ENCODE assay signal across 9 mouse cellular contexts in genomic region chr7:141143112-141143511, GRCm38 (mm10). TPM values are rescaled to one million over a fixed set of nuclear protein-coding genes. Genes with fewer than 3 reads are reported as not detected.
DNase-seq lines count a peak whose midpoint lies in the region; ATAC-seq and TF ChIP-seq lines count a peak whose summit lies in the region.
"Had no signal": no experiment of that assay in that cellular context is flagged by ENCODE, and none has a peak within 500 bp of the region (broad histone marks: within the 10 kb centered on the region; RNA-seq: fewer than 3 reads in every experiment).

No protein-coding gene starts in this region.

- H3K27ac ChIP-seq in gastrocnemius, adult 2 months: no peak overlapping the region
- H3K27ac ChIP-seq: hindbrain, embryonic 15.5 days had no signal

- ATAC-seq in activated CD4-positive, CD25-positive, alpha-beta regulatory T cell, adult 4 months: peak; percentile 65

- intact Hi-C loops in gastrocnemius, adult 2 months (cut with DNase I): no loop called here

- H3K4me3 ChIP-seq in gastrocnemius, adult 2 months: no peak overlapping the region
- H3K4me3 ChIP-seq: hindbrain, embryonic 15.5 days had no signal

- no peak for DNase-seq in gastrocnemius, adult 2 months
- DNase-seq in gastrocnemius, adult 8-10 months (ENCODE audit: low spot score in 2 of 2): no peak
- peak; percentile 28 for DNase-seq in 3134 (ENCODE audit: extremely low read depth, insufficient read length, low spot score)
- peak; percentile 23 for DNase-seq in gastrocnemius, postnatal 25 days
- DNase-seq in lung, postnatal 36 days: peak; percentile 47
- DNase-seq in thymus, postnatal 14 days: peak; percentile 70
- no peak for DNase-seq in yolk sac, embryonic 10.5 days (ENCODE audit: low spot score)

- TF ChIP-seq CTCF in gastrocnemius, adult 2 months (IDR thresholded peaks at IDR 0.05): peak; percentile 53

RNA-seq across cellular contexts. Expression of gene Ptdss2, which starts 20.9 kb away (rescaled TPM):
- 10 to 100 TPM; 19.5 to 20.5 TPM for total RNA-seq in gastrocnemius, adult 2 months (2021)
- 10 to 100 TPM; 18.6 to 26.4 (median 22.0) TPM for total RNA-seq in gastrocnemius, adult 8-10 months (2022)
- 1 to 10 TPM; 5.2 to 5.3 TPM for polyA plus RNA-seq in activated CD4-positive, CD25-positive, alpha-beta regulatory T cell, adult 4 months (2017; shearing (Covaris generic))
- total RNA-seq in gastrocnemius, postnatal 25 days (2021): 10 to 100 TPM; 18.7 to 25.6 TPM

RNA-seq across cellular contexts. Expression of gene Ano9, which starts 25.5 kb away (rescaled TPM):
- total RNA-seq in gastrocnemius, adult 2 months (2021): not detected
- not detected for total RNA-seq in gastrocnemius, adult 8-10 months (2022)
- polyA plus RNA-seq in activated CD4-positive, CD25-positive, alpha-beta regulatory T cell, adult 4 months (2017; shearing (Covaris generic)): not detected
- not detected for total RNA-seq in gastrocnemius, postnatal 25 days (2021)

RNA-seq across cellular contexts. Expression of gene Rnh1, which starts 29.5 kb away (rescaled TPM):
- total RNA-seq in gastrocnemius, adult 2 months (2021): 10 to 100 TPM; 46.5 to 50.9 TPM
- 10 to 100 TPM; 51.3 to 63.6 (median 53.6) TPM for total RNA-seq in gastrocnemius, adult 8-10 months (2022)
- polyA plus RNA-seq in activated CD4-positive, CD25-positive, alpha-beta regulatory T cell, adult 4 months (2017; shearing (Covaris generic)): 100 to 1,000 TPM; 117 to 127 TPM
- 10 to 100 TPM; 38.8 to 51.5 TPM for total RNA-seq in gastrocnemius, postnatal 25 days (2021)

RNA-seq across cellular contexts. Expression of gene Sigirr, which starts 42.7 kb away (rescaled TPM):
- 1 to 10 TPM; 1.7 TPM for total RNA-seq in gastrocnemius, adult 2 months (2021)
- total RNA-seq in gastrocnemius, adult 8-10 months (2022): 1 to 10 TPM; 1.4 to 1.6 (median 1.5) TPM
- 100 to 1,000 TPM; 163 to 179 TPM for polyA plus RNA-seq in activated CD4-positive, CD25-positive, alpha-beta regulatory T cell, adult 4 months (2017; shearing (Covaris generic))
- total RNA-seq in gastrocnemius, postnatal 25 days (2021): 1 to 10 TPM; 1.4 to 2.4 TPM

RNA-seq across cellular contexts. Expression of gene Hras, which starts 50.7 kb away (rescaled TPM):
- total RNA-seq in gastrocnemius, adult 2 months (2021): 100 to 1,000 TPM; 117 to 119 TPM
- 100 to 1,000 TPM; 112 to 158 (median 132) TPM for total RNA-seq in gastrocnemius, adult 8-10 months (2022)
- 1 to 10 TPM; 1.7 to 4.7 TPM for polyA plus RNA-seq in activated CD4-positive, CD25-positive, alpha-beta regulatory T cell, adult 4 months (2017; shearing (Covaris generic))
- total RNA-seq in gastrocnemius, postnatal 25 days (2021): 100 to 1,000 TPM; 150 TPM

Comparison
In these comparisons a context has a peak if more than half of its experiments do, and no peak if none do; other contexts are left out.
1. DNase-seq: peak in 3134 (single experiment), gastrocnemius, postnatal 25 days (single experiment), lung, postnatal 36 days (single experiment) and thymus, postnatal 14 days (single experiment); none in gastrocnemius, adult 2 months (single experiment), gastrocnemius, adult 8-10 months (0 of 2) and yolk sac, embryonic 10.5 days (single experiment).